Mouse (Mus musculus): ENCODE data around the gene Hmces. TPM values are rescaled to one million over a fixed set of nuclear protein-coding genes. Genes with fewer than 3 reads are reported as not detected.
"Not testable (repeated sequence)": the region's sequence is repeated elsewhere in the genome, so short reads cannot be mapped to it uniquely, and the experiment has no call there.

The Hmces gene
- polyA plus RNA-seq, 1 experiment from 2014 or later: 44.5 TPM

DNA sequence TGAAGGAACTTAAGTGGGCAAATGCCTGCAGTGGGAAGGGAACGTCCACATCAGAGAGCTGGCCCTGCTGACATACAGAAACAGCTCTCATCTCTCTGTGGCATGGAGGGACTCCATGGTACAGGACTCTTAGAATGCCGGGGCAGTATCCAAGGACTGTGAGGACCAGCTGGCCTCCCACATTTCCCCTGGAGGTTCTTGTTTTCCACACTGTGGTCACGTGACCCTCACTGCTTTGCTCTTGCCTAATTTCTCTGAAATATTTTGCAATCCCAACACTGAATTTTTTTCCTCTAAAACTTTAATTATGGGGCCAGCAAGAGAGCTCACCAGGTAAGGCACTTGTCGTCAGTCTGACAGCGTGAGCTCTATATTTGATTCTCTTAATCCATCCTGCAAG lies 21.3 kb downstream of the Hmces start:
- peaks cover 60% of the 10 kb centered on the region for H3K36me3 ChIP-seq
- 86% methylated on average over 5 of the region's 5 CpGs for WGBS
- H3K27ac ChIP-seq: no peak overlapping the region
- peak; percentile 20 for DNase-seq (ENCODE audit: low spot score)
- peaks cover 7% of the 10 kb centered on the region for H3K4me1 ChIP-seq
- H3K27me3 ChIP-seq (ENCODE audit: insufficient read depth, poor library complexity, severe bottlenecking): no peaks in the 10 kb centered on the region
- H3K9me3 ChIP-seq: 0 out of 2 replicates have a peak, but pooled peaks cover 7% of the 10 kb centered on the region
- no peak overlapping the region for H3K4me3 ChIP-seq

DNA sequence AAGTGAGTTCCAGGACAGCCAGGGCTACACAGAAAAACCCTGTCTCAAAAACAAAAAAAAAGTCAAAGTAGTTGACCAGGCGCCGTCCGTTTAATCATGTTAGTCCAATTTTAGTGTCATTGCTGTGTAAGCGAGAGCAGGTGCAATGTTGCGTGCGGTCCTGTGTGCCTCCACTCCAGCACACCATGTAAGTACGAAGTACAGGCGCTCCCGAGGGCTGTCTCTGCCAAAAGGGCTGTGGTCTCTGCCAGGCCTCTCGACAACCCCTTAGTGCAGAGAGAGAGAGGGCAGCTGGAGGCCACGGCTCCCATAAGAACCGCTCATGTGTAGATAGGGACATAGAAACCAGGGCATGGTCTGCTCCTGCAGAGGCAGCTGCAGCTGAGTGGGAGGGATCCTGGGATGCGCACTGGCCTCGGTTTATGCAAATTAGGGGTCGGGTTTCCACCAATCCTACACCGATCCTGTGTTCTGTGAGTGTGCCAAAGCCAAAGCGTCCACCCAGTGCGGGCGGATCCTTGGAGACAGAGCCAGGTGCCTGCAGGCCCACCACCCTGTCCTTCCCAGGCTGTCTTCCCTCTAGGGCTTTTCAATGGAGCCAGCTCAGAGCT lies 23.5 kb downstream of the Hmces start:
- Histone ChIP-seq H3K4me3 (no peak overlapping the region), H3K27me3 (ENCODE audit: insufficient read depth, poor library complexity, severe bottlenecking) (no peaks in the 10 kb centered on the region), H3K9me3 (no peaks in the 10 kb centered on the region), H3K36me3 (peaks cover 42% of the 10 kb centered on the region), H3K27ac (no peak overlapping the region), H3K4me1 (peaks cover 7% of the 10 kb centered on the region)
- DNase-seq (ENCODE audit: low spot score): peak; percentile 91
- WGBS: 41% methylated on average over 19 of the region's 19 CpGs

DNA sequence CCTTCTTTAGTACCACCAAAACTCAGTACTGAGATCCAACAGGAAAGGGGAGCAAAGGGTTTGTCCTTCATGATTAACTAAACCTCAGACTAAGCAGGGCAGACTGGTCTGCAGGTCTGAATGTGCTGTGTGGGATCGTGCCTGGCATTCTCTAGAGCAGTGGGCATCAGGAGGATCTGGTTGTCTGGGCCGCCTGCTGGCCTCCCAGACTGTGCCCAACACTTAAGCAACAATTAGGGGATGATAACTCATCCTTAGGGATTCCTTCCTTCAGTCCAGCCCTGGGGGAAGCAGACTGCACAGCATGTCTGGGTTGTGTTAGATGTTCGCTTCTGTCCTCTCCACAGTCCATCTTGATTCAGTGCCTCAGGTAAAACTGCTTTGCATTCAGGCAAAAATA lies 25.2 kb downstream of the Hmces start:
- Histone ChIP-seq H3K36me3 (peaks cover 27% of the 10 kb centered on the region), H3K27me3 (ENCODE audit: insufficient read depth, poor library complexity, severe bottlenecking) (no peaks in the 10 kb centered on the region), H3K4me1 (peaks cover 7% of the 10 kb centered on the region), H3K9me3 (no peaks in the 10 kb centered on the region), H3K4me3 (no peak overlapping the region), H3K27ac (no peak overlapping the region)
- WGBS: 83% methylated on average over 3 of the region's 3 CpGs
- peak; percentile 63 for DNase-seq (ENCODE audit: low spot score)

DNA sequence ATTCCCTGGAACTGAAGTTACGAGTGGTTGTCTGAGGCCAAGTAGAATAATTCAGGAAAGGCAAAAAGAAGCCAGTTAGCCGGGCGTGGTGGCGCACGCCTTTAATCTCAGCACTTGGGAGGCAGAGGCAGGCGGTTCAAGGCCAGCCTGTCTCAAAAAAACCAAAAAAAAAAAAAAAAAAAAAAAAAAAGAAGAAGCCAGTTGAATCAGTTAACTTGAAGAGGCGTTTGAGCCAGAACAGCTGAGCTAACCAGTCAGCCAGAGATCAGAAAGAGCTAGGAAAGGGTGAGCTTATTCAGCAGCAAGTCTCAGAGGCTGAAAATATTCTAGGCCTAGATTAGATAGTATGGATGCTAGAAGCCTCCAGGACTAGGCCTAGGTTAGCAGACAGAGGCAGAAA lies 28.4 kb downstream of the Hmces start:
- Histone ChIP-seq H3K4me1 (peaks cover 6% of the 10 kb centered on the region), H3K9me3 (peaks cover 5% of the 10 kb centered on the region; the same call in 1 of the 2 replicates), H3K4me3 (no peak overlapping the region), H3K36me3 (no peaks in the 10 kb centered on the region), H3K27me3 (ENCODE audit: insufficient read depth, poor library complexity, severe bottlenecking) (no peaks in the 10 kb centered on the region), H3K27ac (no peak overlapping the region)
- 81% methylated on average over 7 of the region's 7 CpGs for WGBS
- DNase-seq (ENCODE audit: low spot score): no peak

DNA sequence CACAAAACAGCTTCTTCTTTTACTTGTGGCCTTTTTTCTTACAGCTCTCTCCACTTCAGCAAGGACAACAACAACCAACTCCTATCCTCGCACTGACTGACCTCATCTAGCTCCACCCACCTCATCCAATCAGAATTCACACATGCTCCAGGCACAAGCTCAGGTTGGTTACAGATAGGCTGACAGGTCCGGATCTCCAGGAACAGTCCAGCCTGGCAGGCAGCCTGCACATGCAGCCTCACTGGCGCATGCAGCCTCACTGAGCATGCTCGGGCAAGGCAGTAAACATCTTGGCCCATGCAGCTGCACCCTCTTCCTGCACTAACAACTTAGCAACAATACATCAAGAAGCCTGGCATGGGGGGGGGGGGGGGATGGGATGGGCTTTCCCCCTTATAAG lies 48.7 kb downstream of the Hmces start:
- 62% methylated on average over 4 of the region's 4 CpGs for WGBS
- H3K9me3 ChIP-seq; H3K36me3 ChIP-seq; H3K4me3 ChIP-seq; H3K27ac ChIP-seq; H3K27me3 ChIP-seq (ENCODE audit: insufficient read depth, poor library complexity, severe bottlenecking); DNase-seq (ENCODE audit: low spot score); H3K4me1 ChIP-seq: not testable (repeated sequence)

DNA sequence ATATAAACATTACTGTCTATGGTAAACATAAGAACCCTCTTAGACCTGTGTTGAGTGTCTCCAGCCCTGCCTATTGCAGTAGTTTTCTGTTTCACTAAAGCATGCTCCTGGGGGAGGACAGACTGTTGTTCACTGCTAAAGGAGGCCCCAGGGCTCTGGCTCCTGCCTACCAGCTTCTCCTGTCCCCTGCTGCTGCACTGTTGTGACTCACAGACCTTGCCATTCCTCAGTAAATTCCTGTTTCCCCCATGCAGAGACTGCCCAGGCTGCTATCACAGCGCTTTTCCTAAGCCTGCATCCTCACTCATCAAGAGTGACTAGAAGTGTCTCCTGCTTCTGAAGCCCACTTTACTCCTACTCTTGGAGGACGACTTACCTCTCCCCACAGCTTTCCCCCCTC lies 56.3 kb downstream of the Hmces start:
- Histone ChIP-seq H3K27ac (no peak overlapping the region), H3K36me3 (no peaks in the 10 kb centered on the region), H3K4me3 (no peak overlapping the region), H3K9me3 (no peaks in the 10 kb centered on the region), H3K27me3 (ENCODE audit: insufficient read depth, poor library complexity, severe bottlenecking) (no peaks in the 10 kb centered on the region), H3K4me1 (no peaks in the 10 kb centered on the region)
- no peak for DNase-seq (ENCODE audit: low spot score)
- 18% methylated on average over 2 of the region's 2 CpGs for whole genome bisulfite sequencing

DNA sequence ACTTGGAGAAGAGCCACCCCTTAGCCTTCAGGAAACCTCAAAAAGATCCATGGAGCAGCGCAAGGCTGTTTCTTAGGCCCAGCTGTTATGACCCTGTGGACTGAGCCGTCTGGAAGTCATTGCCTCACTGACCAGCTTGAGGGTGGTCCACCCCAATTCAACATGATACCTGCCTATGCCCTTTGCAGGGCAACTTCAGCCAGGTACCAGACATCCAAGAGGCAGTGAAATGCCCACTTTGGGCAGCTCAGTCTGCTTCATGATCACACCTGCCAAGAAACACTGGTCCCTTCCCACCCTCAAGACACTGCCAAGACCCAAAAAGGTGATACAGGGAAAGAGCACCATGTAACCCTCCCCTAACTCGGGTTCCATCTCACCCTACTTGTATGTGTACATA lies 66.0 kb downstream of the Hmces start:
- Histone ChIP-seq H3K9me3 (no peaks in the 10 kb centered on the region), H3K27ac (peak overlapping the region; percentile 92; the same call in 1 of the 2 replicates), H3K4me3 (peak overlapping the region; percentile 81; the same call in 1 of the 2 replicates), H3K4me1 (peaks cover 26% of the 10 kb centered on the region), H3K27me3 (ENCODE audit: insufficient read depth, poor library complexity, severe bottlenecking) (no peaks in the 10 kb centered on the region), H3K36me3 (peaks cover 10% of the 10 kb centered on the region; the same call in 1 of the 2 replicates)
- no peak for DNase-seq (ENCODE audit: low spot score)
- WGBS: 87% methylated on average over 3 of the region's 3 CpGs

DNA sequence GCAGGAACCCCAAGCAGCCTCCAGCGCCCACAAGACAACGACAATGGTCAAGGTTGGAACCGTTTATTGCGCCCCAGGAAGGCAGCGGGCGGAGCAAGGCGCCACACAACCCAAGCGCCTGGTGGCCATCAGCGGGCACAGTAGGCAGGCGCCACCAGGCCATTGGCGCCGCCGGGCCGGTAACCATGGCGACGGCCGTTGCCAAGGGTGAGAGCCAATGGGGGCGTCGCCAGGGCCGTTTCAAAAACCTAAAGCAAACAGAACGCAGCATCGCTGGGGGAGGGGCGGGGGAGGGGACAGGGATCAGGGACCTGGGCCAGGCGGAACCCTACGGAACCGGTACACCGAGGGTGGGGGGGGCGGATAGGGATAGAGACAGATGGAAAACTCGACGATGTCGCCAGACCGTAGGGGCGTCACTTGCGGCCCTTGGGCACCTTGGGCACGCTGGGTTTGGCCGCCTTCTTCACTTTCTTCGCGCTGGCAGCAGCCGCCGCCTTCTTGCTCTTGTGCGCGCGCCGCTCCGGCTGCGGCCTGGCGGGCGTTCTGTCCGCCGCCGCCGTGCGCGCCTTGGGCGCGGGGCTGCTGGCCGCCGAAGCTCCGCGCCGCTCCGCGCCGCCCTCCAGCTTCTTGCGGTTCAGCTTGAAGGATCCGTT lies 66.8 kb downstream of the Hmces start:
- DNase-seq (ENCODE audit: low spot score): peak; percentile 89
- Histone ChIP-seq H3K27me3 (ENCODE audit: insufficient read depth, poor library complexity, severe bottlenecking) (no peaks in the 10 kb centered on the region), H3K27ac (peak overlapping the region; percentile 92), H3K36me3 (peaks cover 16% of the 10 kb centered on the region; the same call in 1 of the 2 replicates), H3K4me1 (peaks cover 26% of the 10 kb centered on the region), H3K9me3 (no peaks in the 10 kb centered on the region), H3K4me3 (peak overlapping the region; percentile 81)
- WGBS: under 1% methylated on average over 66 of the region's 66 CpGs

DNA sequence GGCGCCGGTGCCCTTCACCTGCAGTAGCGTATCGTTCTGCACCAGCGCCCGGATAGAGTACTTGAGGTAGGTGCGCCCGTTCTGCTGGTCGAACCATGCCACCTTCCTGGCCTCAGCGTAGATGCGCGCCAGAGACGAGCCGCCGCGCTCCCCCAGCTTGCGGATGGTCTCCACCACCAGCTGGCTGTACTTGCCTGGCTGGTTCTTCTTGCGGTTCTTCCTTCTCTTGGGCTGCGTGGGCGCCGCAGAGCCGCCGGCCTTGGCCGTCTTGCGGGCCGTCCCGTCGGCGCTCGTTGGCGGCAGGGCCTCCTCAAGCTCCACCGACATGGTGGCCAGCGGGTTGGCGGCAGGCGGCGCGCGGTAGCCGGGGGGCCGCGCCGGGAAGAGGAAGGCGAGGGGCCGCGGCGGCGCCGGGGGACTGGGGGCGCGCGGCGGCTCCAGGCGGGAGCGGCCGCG lies 67.3 kb downstream of the Hmces start:
- peak; percentile 76 for DNase-seq (ENCODE audit: low spot score)
- peak overlapping the region; percentile 81 for H3K4me3 ChIP-seq
- no peaks in the 10 kb centered on the region for H3K27me3 ChIP-seq (ENCODE audit: insufficient read depth, poor library complexity, severe bottlenecking)
- H3K4me1 ChIP-seq: peaks cover 26% of the 10 kb centered on the region
- WGBS: 5% methylated on average over 56 of the region's 56 CpGs
- no peaks in the 10 kb centered on the region for H3K9me3 ChIP-seq
- H3K27ac ChIP-seq: peak overlapping the region; percentile 92
- H3K36me3 ChIP-seq: peaks cover 16% of the 10 kb centered on the region; the same call in 1 of the 2 replicates

DNA sequence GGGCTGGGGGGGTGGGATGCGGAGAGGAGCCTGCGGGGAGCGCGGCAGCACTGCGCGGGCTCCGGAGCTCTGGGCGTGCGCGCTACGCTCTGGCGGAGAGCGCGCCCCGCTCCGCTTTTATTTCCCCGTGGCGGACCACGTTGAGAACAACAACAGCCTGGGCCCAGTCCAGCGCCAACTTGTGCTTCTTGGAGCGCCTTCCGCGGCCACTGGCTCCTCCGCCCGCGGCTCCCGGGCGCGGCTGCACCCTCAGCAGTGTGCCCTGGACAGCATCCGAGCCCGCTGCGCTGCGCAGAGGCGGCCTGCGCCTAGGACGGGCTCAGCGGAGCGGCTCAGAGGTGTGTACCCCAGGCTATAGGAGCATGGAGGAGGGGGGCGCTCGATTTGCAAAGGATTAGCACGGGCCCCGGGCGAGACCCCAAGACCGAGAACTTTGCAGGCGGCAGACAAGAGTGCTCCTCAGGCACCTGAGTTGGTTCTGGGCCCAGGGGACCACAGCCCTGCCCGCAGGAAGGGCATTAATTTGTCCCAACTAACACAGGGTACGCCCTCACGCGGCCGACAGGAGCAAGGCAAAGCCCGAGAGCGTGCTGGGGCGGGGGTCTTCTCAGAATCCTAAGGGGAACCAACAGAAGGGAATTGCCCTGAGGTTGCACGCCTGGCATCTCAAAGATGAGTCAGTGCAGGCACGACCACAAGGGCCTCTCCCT lies 68.0 kb downstream of the Hmces start, which contains the start of gene H1fx:
Gene H1fx, minus strand, starts transcription at position 91 of the 710 bp plus-strand sequence.
- peak within 1 kb of the TSS; percentile 92 for H3K27ac ChIP-seq
- H3K36me3 ChIP-seq: peaks cover 21% of the 10 kb centered on the region; the same call in 1 of the 2 replicates
- peak; percentile 85 for DNase-seq (ENCODE audit: low spot score)
- H3K9me3 ChIP-seq: no peaks in the 10 kb centered on the region
- H3K4me3 ChIP-seq: peak within 1 kb of the TSS; percentile 81
- H3K4me1 ChIP-seq: peaks cover 26% of the 10 kb centered on the region
- WGBS: under 1% methylated on average over 55 of the region's 55 CpGs
- H3K27me3 ChIP-seq (ENCODE audit: insufficient read depth, poor library complexity, severe bottlenecking): no peaks in the 10 kb centered on the region

DNA sequence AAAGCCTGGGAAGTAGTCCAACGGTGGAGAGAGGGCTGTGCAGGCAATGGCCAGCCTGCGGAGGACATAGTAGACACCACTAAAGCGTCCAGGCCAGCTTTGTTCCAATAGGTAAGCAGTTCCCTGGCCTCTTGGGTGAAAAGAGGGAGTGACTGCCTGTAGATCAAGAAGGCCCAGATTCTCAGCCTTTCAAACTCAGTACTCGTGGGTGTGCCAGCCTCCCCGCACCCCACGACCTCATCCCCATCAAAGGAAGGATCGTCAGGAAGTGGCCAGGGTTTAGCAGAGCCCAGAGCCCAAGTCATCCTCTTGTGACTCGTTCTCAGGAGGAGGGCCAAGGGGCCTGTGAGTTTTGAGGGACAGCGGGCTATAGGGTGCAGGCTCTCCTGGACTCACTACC lies 68.8 kb downstream of the Hmces start:
- H3K4me1 ChIP-seq: peaks cover 26% of the 10 kb centered on the region
- no peaks in the 10 kb centered on the region for H3K9me3 ChIP-seq
- no peak for DNase-seq (ENCODE audit: low spot score)
- peak overlapping the region; percentile 81 for H3K4me3 ChIP-seq
- no peaks in the 10 kb centered on the region for H3K27me3 ChIP-seq (ENCODE audit: insufficient read depth, poor library complexity, severe bottlenecking)
- H3K27ac ChIP-seq: peak overlapping the region; percentile 92
- peaks cover 21% of the 10 kb centered on the region; the same call in 1 of the 2 replicates for H3K36me3 ChIP-seq
- WGBS: 65% methylated on average over 9 of the region's 9 CpGs

All from heart, embryonic 10.5 days (tissue).